Mouse (Mus musculus): ENCODE data around the gene Hs6st3.

Gene Hs6st3

GRCm38 (mm10) chr14:119137906-119138785, at the start of gene Hs6st3:
TSS of gene Hs6st3 (plus strand) at chr14:119138341.
- DNase-seq: no peak

- peak; percentile 93 for DNase-seq
These were observed 39.1 kb upstream of the Hs6st3 start, which contains the start of gene Uggt2 for GRCm38 (mm10) chr14:119098851-119099569. TSS of gene Uggt2 (minus strand) at chr14:119099430.

GRCm38 (mm10) chr14:119099570-119099891, 38.6 kb upstream of the Hs6st3 start:
- no peak for DNase-seq

GRCm38 (mm10) chr14:119107591-119107990, 30.6 kb upstream of the Hs6st3 start:
- peak; percentile 36 for DNase-seq

- no peak for DNase-seq
These were observed 29.3 kb upstream of the Hs6st3 start for GRCm38 (mm10) chr14:119108776-119109301.

GRCm38 (mm10) chr14:119109776-119110218, 28.3 kb upstream of the Hs6st3 start:
- DNase-seq: peak; percentile 16

GRCm38 (mm10) chr14:119112558-119112957, 25.6 kb upstream of the Hs6st3 start:
- no peak for DNase-seq

GRCm38 (mm10) chr14:119123582-119123981, 14.6 kb upstream of the Hs6st3 start:
- DNase-seq: no peak

GRCm38 (mm10) chr14:119124061-119124460, 14.1 kb upstream of the Hs6st3 start:
- DNase-seq: no peak

- DNase-seq: no peak
These were observed 12.3 kb upstream of the Hs6st3 start for GRCm38 (mm10) chr14:119125840-119126239.

- DNase-seq: no peak
These were observed 10.8 kb upstream of the Hs6st3 start for GRCm38 (mm10) chr14:119127330-119127729.

GRCm38 (mm10) chr14:119137512-119137905, 632 bp upstream of the Hs6st3 start:
- DNase-seq: peak; percentile 92

GRCm38 (mm10) chr14:119138786-119139100, 602 bp downstream of the Hs6st3 start:
- peak; percentile 51 for DNase-seq

- peak; percentile 11 for DNase-seq
These were observed 1.3 kb downstream of the Hs6st3 start for GRCm38 (mm10) chr14:119139381-119139950.

GRCm38 (mm10) chr14:119153088-119153487, 14.9 kb downstream of the Hs6st3 start:
- no peak for DNase-seq

GRCm38 (mm10) chr14:119193905-119194304, 55.8 kb downstream of the Hs6st3 start:
- no peak for DNase-seq

GRCm38 (mm10) chr14:119203508-119203907, 65.4 kb downstream of the Hs6st3 start:
- no peak for DNase-seq

GRCm38 (mm10) chr14:119215576-119216309, 77.6 kb downstream of the Hs6st3 start:
- peak; percentile 4 for DNase-seq

GRCm38 (mm10) chr14:119227709-119228338, 89.7 kb downstream of the Hs6st3 start:
- no peak for DNase-seq

- DNase-seq: no peak
These were observed 95.5 kb downstream of the Hs6st3 start for GRCm38 (mm10) chr14:119233598-119233997.

- DNase-seq: no peak
These were observed 109.0 kb downstream of the Hs6st3 start for GRCm38 (mm10) chr14:119247131-119247530.

GRCm38 (mm10) chr14:119248001-119248607, 110.0 kb downstream of the Hs6st3 start:
- DNase-seq: no peak
